Mouse (Mus musculus) cortical plate, adult 2 months (tissue): ENCODE data around the gene Zbtb40. TPM values are rescaled to one million over a fixed set of nuclear protein-coding genes. Genes with fewer than 3 reads are reported as not detected.

Experiments used
- H3K27ac ChIP-seq: fragments of 200-500 bp; 2 replicates; pipeline ENCODE4 v1.5.1; 2012; ENCODE audit warnings: low read length, control low read depth, inconsistent platforms; ENCODE audit not compliant: insufficient read depth
- H3K4me1 ChIP-seq: fragments of 200-500 bp; 2 replicates; pipeline ENCODE4 v1.6.1; 2011; ENCODE audit warnings: low read length; ENCODE audit not compliant: control insufficient read depth, insufficient read depth
- H3K4me3 ChIP-seq: fragments of 200-500 bp; 2 replicates; pipeline ENCODE4 v1.5.1; 2011; ENCODE audit warnings: mild to moderate bottlenecking, low read length, control low read depth; ENCODE audit not compliant: insufficient read depth
- CTCF ChIP-seq: fragments of 200-500 bp; IDR thresholded peaks from 2 replicates; pipeline ENCODE4 v1.5.1; 2011; ENCODE audit warnings: mild to moderate bottlenecking, control low read depth, low read length; ENCODE audit not compliant: insufficient read depth; ENCODE audit errors: extremely low read depth
- POLR2A ChIP-seq: fragments of 200-500 bp; IDR thresholded peaks from 2 replicates; pipeline ENCODE4 v1.6.1; 2011; ENCODE audit warnings: mild to moderate bottlenecking, low read length, control low read depth; ENCODE audit not compliant: insufficient read depth; ENCODE audit errors: extremely low read depth
- polyA plus RNA-seq: library from polyadenylated mRNA; depleted of rRNA; stranded (reverse); fragments of >200 nt; gene quantifications from 2 replicates; pipeline ENCODE4 v1.2.3, GENCODE M21; 2012; rRNA removed

The Zbtb40 gene
- polyA plus RNA-seq = 6.2 and 7.3 TPM in 2 replicates

DNA sequence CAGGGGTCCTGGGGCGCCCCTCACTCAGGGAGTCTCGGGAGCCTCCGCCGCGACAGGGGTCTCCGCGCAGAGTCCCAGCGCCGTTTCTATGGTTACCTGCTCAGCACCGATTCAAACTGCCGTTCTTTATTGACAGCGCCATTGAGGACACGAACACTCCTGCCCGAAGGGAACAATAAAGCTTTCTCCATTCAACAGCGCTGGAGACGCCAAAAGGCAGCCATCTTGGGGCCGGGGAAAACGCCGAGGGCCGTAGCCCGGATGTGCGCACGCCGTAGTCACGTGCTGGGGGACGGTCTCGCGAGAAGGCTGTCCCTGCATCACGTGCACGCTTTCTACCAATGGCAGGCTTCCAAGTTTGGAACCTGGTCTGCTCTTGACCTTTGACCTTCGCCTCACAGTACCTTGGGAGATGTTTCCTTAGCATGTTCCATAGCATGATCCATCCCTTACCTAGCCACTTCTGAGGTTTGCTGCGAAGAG is at the start of gene Zbtb40:
Zbtb40 (minus strand) TSS at position 252 of the 483 bp plus-strand sequence.
- no peak within 1 kb of the TSS; the same call in 1 of the 2 replicates for H3K27ac ChIP-seq
- TF ChIP-seq POLR2A (peak; percentile 49; the same call in 1 of the 2 replicates), CTCF (no peak)
- H3K4me1 ChIP-seq = peaks cover 2% of the 10 kb centered on the region; the same call in 1 of the 2 replicates
- H3K4me3 ChIP-seq = peak within 1 kb of the TSS; percentile 40

GRCm38 (mm10) chr4:137097984-137098327 is 49.4 kb upstream of the Zbtb40 start:
- Histone ChIP-seq H3K4me3 (no peak overlapping the region), H3K27ac (no peak overlapping the region), H3K4me1 (no peaks in the 10 kb centered on the region)
- TF ChIP-seq CTCF (no peak), POLR2A (no peak)

GRCm38 (mm10) chr4:137097246-137097983 is 48.8 kb upstream of the Zbtb40 start:
- H3K27ac ChIP-seq = no peak overlapping the region
- H3K4me1 ChIP-seq = no peaks in the 10 kb centered on the region
- no peak overlapping the region for H3K4me3 ChIP-seq
- TF ChIP-seq POLR2A = no peak
- TF ChIP-seq CTCF = no peak

GRCm38 (mm10) chr4:137096353-137096752 is 47.8 kb upstream of the Zbtb40 start:
- Histone ChIP-seq H3K4me1 (no peaks in the 10 kb centered on the region), H3K27ac (no peak overlapping the region), H3K4me3 (no peak overlapping the region)
- TF ChIP-seq CTCF (no peak), POLR2A (no peak)

DNA sequence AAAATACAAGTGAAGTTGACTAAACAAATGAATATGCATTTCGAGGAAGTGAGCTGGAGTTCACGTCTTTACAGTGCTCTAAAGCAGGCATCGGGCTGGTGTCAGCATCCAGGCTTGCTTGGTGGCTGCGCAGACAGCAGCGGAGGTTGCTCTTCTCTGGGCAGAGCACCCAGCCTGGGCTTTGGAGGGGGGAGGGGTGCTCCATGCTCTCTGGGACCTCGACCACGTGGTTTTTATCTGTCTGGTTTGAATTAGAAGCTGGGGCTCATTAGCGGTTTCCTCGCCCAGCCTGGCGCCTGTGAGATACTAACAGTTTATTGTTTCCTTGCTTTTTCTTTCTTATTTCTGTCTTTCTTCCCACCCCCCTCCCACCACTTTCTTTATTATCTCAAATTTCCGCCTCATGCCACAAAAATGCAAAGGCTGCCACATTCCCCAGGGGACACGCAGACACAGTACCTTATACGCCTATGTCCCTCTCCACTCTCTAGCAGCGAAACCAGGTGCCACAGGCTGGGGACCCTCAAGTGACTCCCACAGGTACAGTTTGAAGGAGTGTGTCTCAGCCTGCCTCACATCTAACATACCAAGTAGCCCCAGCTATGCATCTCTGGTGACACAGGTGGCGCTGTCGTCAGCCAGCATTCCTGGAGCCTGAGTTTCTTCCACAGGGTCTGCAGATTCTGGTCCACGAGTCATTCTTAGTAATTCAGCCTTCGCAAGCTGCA is 36.6 kb upstream of the Zbtb40 start:
- H3K4me1 ChIP-seq = no peaks in the 10 kb centered on the region
- peak; percentile 35 for TF ChIP-seq CTCF
- TF ChIP-seq POLR2A = no peak
- no peak overlapping the region for H3K27ac ChIP-seq
- no peak overlapping the region for H3K4me3 ChIP-seq

GRCm38 (mm10) chr4:137082866-137083265 is 34.3 kb upstream of the Zbtb40 start:
- TF ChIP-seq CTCF (no peak), POLR2A (no peak)
- Histone ChIP-seq H3K27ac (no peak overlapping the region), H3K4me3 (no peak overlapping the region), H3K4me1 (no peaks in the 10 kb centered on the region)

DNA sequence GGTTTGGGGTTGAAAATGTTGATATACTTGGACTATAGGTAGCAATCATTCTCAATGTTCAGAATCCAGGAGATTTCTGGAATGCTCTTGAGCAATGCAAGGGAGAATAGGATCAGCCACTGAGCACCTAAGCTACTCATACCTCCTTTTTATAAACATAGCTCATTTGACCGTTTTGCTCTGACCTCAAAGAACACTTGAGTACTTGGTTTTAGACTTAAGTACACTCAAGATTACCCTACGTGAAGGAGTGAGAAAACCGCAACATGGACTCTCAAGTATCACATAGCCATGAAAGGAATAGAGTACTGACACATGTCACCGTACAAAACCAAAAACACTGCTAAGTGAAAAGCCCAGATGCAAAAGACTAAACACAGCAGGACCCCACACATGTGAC is 32.8 kb upstream of the Zbtb40 start:
- Histone ChIP-seq H3K4me1 (no peaks in the 10 kb centered on the region), H3K4me3 (no peak overlapping the region), H3K27ac (no peak overlapping the region)
- TF ChIP-seq POLR2A (no peak), CTCF (no peak)

DNA sequence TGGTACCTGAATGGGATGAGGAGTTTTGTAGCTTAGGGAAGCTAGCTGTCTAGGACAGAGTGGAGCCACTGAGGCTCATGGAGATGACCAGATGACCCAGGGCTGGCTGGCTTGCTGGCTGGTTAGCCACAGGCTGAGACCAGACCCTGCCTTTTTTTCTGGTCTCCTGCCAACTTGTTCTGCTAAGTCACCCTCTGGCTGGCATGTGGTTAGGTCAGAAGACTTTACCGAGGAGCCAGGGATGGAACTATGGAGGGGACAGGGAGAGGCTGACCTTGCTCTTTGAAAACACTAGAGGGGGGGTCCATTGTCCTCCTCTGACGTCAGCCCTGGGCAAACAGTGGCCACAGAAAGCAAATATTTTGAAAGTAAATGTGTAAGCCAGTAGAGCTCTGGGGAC is 28.6 kb upstream of the Zbtb40 start:
- H3K4me3 ChIP-seq = no peak overlapping the region
- no peak overlapping the region for H3K27ac ChIP-seq
- no peaks in the 10 kb centered on the region for H3K4me1 ChIP-seq
- TF ChIP-seq POLR2A = no peak
- no peak for TF ChIP-seq CTCF

DNA sequence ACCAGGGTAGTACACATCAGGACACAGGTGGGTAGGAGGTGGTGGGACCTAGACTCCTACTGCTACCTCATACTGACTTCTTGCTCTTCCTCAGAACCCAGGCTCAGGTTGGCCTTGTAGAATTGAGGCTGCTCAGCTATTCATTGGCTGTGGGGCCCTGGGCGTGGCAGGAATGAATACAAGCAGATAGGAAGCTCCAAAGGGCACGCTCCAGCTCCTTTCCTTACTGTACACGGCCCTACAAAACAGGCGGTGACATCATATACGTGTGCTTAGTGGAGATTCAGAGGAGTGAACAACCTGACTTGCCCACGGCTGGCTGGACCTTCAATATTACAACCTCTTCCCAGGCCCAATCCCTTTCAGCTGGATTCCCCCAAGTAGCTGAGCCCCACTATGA is 22.6 kb upstream of the Zbtb40 start:
- no peak for TF ChIP-seq CTCF
- TF ChIP-seq POLR2A = no peak
- Histone ChIP-seq H3K4me3 (no peak overlapping the region), H3K4me1 (no peaks in the 10 kb centered on the region), H3K27ac (no peak overlapping the region)
